Mouse (Mus musculus) midbrain, embryonic 12.5 days (tissue): Measurements from ENCODE around the gene Camta1. TPM values are rescaled to one million over a fixed set of nuclear protein-coding genes. Genes with fewer than 3 reads are reported as not detected.
A peak's percentile ranks its signal among the peaks of the same experiment; 100 is the strongest.

Source experiments
- ATAC-seq: fragments of 200-750 bp; cut with Nextera tagmentation; 2 replicates; pipeline ENCODE4 v1.8.0; 2017; ENCODE audit warnings: low read depth, moderate TSS enrichment, moderate library complexity; ENCODE audit not compliant: low FRiP score
- H3K27ac ChIP-seq: fragments of 300-500 bp; sonication (generic); replicated peaks from 2 replicates; pipeline ENCODE4 v1.5.1; 2016; ENCODE audit warnings: mild to moderate bottlenecking
- H3K27me3 ChIP-seq: fragments of 300-500 bp; sonication (generic); 2 replicates; pipeline ENCODE4 v1.6.1; 2016; ENCODE audit warnings: mild to moderate bottlenecking
- H3K36me3 ChIP-seq: fragments of 300-500 bp; sonication (generic); 2 replicates; pipeline ENCODE4 v1.6.1; 2016
- H3K4me1 ChIP-seq: fragments of 300-500 bp; sonication (generic); 2 replicates; pipeline ENCODE4 v1.6.1; 2016
- H3K4me2 ChIP-seq: fragments of 300-500 bp; sonication (generic); replicated peaks from 2 replicates; pipeline ENCODE4 v1.6.1; 2016; ENCODE audit warnings: mild to moderate bottlenecking, moderate library complexity
- H3K4me3 ChIP-seq: fragments of 300-500 bp; sonication (generic); 2 replicates; pipeline ENCODE4 v1.5.1; 2016; ENCODE audit warnings: mild to moderate bottlenecking
- H3K9ac ChIP-seq: fragments of 300-500 bp; sonication (generic); replicated peaks from 2 replicates; pipeline ENCODE4 v1.6.1; 2016; ENCODE audit warnings: mild to moderate bottlenecking, moderate library complexity
- H3K9me3 ChIP-seq: fragments of 300-500 bp; sonication (generic); 2 replicates; pipeline ENCODE4 v1.6.1; 2016; ENCODE audit warnings: mild to moderate bottlenecking
- WGBS: fragments of 180-500 bp; shearing (Covaris S2); methylation state at CpG from one replicate; pipeline ENCODE4 v1.1.7; 2016; 5-methylcytosine and 5-hydroxymethylcytosine counted together
- polyA plus RNA-seq: library from polyadenylated mRNA; unstranded; fragments of >200 nt; fragmentation: Nextera tagmentation; extraction: Ambion mirVana; gene quantifications from 2 replicates; pipeline ENCODE4 v1.2.1, GENCODE M21; 2016

The Camta1 gene
- polyA plus RNA-seq, 1 experiment from 2014 or later = 135 TPM

DNA sequence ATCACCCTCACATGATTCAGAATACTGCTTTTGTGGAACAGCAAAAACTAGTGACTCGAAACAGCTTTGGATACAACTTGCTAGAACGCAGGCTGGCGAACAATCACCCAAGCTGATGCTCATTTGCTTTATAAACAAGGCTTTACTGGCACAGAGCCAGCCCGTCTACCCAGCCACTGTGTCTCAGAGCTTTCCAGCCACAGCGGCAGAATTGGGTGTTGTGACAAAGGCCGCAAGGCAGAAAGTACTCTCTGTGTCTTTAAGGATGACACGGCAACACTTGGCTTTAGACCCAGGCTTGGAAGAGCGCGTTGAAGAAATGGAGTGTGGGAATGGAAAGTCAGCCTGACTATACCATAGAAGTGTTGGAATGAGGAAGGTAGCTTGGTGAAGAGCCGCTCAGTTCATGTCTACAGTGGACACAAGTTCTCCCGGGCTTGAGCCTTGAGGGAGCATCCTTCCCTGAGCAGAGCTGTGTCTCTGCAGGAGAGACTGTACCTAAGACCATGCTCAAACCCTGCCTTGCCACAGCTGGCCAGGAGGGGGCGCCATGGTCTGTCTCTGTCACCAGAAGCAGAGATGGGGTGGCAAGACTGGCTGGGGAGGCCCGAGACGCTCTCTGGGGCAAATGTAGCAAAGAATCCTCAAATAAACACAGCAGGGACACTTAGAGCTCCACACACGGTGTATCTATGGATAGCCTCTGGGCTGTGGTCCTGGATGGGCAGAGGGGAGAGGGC is 645.0 kb downstream of the Camta1 start:
- no peak overlapping the region for H3K4me2 ChIP-seq
- no peaks in the 10 kb centered on the region for H3K9me3 ChIP-seq
- H3K27me3 ChIP-seq = no peaks in the 10 kb centered on the region
- no peak overlapping the region for H3K4me3 ChIP-seq
- WGBS = 78% methylated on average over 15 of the region's 15 CpGs
- no peaks in the 10 kb centered on the region for H3K36me3 ChIP-seq
- no peak for ATAC-seq
- H3K4me1 ChIP-seq = peaks cover 12% of the 10 kb centered on the region
- H3K27ac ChIP-seq = 0 out of 2 replicates have a peak overlapping the region, but pooled peaks have one; percentile 36
- no peak overlapping the region for H3K9ac ChIP-seq

DNA sequence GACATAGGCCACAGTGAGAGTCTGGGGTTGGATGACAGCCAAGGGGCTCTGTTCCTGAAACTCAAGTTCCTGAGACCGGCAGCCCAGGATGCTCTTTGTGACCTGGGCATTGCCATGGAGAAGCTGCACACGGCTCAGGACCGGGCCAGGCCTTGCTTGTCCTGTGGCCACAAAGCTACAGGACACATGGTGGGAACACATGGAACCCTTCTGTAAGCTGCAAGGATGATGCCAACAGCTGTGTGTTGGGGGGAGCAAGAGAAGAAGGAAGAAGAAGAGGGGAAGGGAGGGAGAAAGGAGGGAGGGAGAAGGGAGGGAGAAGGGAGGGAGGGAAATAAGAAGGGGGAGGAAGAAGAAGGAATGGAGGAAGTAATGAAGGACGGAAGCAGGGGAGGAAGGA is 645.8 kb downstream of the Camta1 start:
- H3K4me3 ChIP-seq = no peak overlapping the region
- H3K9me3 ChIP-seq = no peaks in the 10 kb centered on the region
- WGBS = 60% methylated on average over 4 of the region's 4 CpGs
- no peak overlapping the region for H3K27ac ChIP-seq
- no peak overlapping the region for H3K9ac ChIP-seq
- H3K4me1 ChIP-seq = peaks cover 12% of the 10 kb centered on the region
- H3K4me2 ChIP-seq = no peak overlapping the region
- no peak for ATAC-seq
- H3K27me3 ChIP-seq = no peaks in the 10 kb centered on the region
- H3K36me3 ChIP-seq = no peaks in the 10 kb centered on the region

DNA sequence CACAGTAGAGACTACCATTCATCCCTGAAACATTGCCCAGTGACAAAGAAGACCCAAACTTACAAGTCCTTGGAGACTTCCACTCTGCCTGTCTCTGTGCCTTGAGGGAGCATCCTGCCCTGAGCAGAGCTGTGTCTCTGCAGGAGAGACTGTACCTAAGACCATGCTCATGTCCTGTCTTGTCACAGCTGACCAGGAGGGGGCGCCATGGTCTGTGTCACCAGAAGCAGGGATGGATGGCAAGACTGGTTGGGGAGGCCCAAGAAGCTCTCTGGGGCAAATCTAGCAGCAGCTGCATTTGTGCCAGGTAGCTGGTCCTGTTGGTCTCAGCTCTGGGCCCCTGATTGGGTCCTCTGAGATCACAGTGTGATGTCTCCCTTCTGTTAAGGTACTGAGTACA is 646.5 kb downstream of the Camta1 start:
- H3K4me1 ChIP-seq = peaks cover 12% of the 10 kb centered on the region
- H3K4me3 ChIP-seq = no peak overlapping the region
- 50% methylated on average over 1 of the region's 1 CpGs for WGBS
- no peaks in the 10 kb centered on the region for H3K9me3 ChIP-seq
- H3K36me3 ChIP-seq = no peaks in the 10 kb centered on the region
- H3K27me3 ChIP-seq = no peaks in the 10 kb centered on the region
- H3K4me2 ChIP-seq = no peak overlapping the region
- H3K27ac ChIP-seq = no peak overlapping the region
- no peak for ATAC-seq
- H3K9ac ChIP-seq = no peak overlapping the region

DNA sequence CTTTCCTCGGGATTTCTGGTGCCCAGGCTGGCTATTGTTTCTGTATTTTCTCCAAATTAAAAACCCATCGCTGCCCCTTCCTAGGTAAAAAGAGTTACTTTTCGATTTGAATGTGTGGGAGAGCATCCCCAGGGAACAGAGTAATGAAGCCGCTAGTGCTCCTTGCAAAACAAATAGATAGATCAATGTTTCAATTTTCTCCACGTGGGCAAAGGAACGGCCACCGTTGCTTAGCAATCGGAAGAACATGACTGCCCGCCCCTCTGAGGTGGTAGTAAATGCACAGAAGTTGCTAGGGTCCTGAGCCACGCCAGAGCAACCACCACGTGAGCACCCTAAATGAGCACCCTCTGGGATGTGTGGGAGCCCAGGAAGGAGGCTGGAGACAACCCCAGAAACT is 648.2 kb downstream of the Camta1 start:
- no peak for ATAC-seq
- H3K27ac ChIP-seq = no peak overlapping the region
- WGBS = 70% methylated on average over 11 of the region's 11 CpGs

DNA sequence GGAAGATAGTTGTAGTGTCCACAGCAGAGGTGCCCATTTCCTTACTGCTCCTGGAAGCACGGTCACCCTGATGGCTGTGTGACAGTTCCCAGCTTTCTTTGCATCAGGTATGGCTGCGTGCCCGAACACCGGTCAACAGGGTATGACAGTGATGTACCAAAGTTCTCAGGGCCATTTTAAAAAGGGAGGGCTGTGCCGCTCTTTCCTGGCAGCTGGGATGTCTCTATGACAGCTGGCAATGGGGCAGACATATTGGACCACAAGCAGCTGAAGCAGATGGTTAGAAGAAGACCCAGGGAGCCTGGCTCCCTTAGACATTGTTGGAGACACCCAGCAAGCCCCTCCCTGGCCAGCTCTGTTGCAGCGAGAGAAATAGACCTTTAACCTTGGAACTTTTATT is 649.7 kb downstream of the Camta1 start:
- no peak overlapping the region for H3K9ac ChIP-seq
- H3K27ac ChIP-seq = no peak overlapping the region
- no peaks in the 10 kb centered on the region for H3K9me3 ChIP-seq
- H3K27me3 ChIP-seq = no peaks in the 10 kb centered on the region
- WGBS = 95% methylated on average over 6 of the region's 6 CpGs
- H3K4me1 ChIP-seq = peaks cover 12% of the 10 kb centered on the region
- no peaks in the 10 kb centered on the region for H3K36me3 ChIP-seq
- no peak for ATAC-seq
- no peak overlapping the region for H3K4me2 ChIP-seq
- no peak overlapping the region for H3K4me3 ChIP-seq

More for the DNA sequence above, 648.2 kb downstream of the Camta1 start:
- no peak overlapping the region for H3K4me2 ChIP-seq
- peaks cover 12% of the 10 kb centered on the region for H3K4me1 ChIP-seq
- no peaks in the 10 kb centered on the region for H3K36me3 ChIP-seq
- no peaks in the 10 kb centered on the region for H3K27me3 ChIP-seq
- H3K9me3 ChIP-seq = no peaks in the 10 kb centered on the region
- H3K4me3 ChIP-seq = no peak overlapping the region
- no peak overlapping the region for H3K9ac ChIP-seq

DNA sequence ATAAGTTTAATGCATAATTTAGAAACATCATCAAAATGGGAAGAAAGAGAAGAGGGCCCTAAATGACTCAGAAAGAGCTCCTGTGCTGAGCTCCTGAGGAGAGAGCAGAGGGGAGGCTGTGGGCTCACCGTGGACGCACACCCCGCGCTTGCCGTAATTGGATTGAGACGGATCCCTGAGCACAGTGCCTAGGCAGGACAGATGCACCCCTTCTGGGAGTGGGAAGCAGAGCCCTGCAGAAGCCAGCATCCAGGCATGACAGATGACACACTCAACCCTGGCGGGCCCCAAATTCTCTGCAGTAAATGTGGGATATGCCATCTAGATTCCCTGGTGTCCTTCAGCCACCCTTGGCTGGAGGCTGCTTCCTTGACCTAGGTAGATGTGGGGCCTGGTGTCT is 654.1 kb downstream of the Camta1 start:
- no peak for ATAC-seq
- 82% methylated on average over 7 of the region's 7 CpGs for WGBS
- no peaks in the 10 kb centered on the region for H3K9me3 ChIP-seq
- H3K4me2 ChIP-seq = no peak overlapping the region
- no peaks in the 10 kb centered on the region for H3K27me3 ChIP-seq
- peaks cover 10% of the 10 kb centered on the region; the same call in 1 of the 2 replicates for H3K4me1 ChIP-seq
- H3K36me3 ChIP-seq = no peaks in the 10 kb centered on the region
- no peak overlapping the region for H3K9ac ChIP-seq
- H3K27ac ChIP-seq = no peak overlapping the region
- no peak overlapping the region for H3K4me3 ChIP-seq

DNA sequence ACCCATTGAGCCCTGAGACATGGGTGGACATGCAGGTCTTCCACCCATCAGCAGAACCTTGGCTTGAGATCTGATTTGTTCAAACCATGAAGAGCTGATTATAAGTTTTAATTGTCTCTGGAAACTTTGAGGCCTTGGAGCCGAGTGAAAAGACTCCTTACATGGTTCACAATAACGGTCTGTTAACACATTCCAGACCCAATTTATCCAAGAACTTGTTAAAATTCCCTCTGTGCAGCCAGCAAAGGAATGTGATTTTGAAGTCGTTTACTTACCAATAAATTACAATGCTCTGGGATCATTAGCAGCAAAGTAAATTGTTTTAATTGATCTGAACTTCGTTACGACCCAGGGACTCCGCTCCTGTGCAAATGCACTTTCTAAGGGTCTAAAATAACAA is 658.8 kb downstream of the Camta1 start:
- no peaks in the 10 kb centered on the region for H3K9me3 ChIP-seq
- peaks cover 12% of the 10 kb centered on the region; the same call in 1 of the 2 replicates for H3K4me1 ChIP-seq
- no peaks in the 10 kb centered on the region for H3K27me3 ChIP-seq
- no peaks in the 10 kb centered on the region for H3K36me3 ChIP-seq
- no peak for ATAC-seq
- H3K4me3 ChIP-seq = no peak overlapping the region
- no peak overlapping the region for H3K9ac ChIP-seq
- no peak overlapping the region for H3K27ac ChIP-seq
- WGBS = 70% methylated on average over 6 of the region's 6 CpGs
- H3K4me2 ChIP-seq = no peak overlapping the region

DNA sequence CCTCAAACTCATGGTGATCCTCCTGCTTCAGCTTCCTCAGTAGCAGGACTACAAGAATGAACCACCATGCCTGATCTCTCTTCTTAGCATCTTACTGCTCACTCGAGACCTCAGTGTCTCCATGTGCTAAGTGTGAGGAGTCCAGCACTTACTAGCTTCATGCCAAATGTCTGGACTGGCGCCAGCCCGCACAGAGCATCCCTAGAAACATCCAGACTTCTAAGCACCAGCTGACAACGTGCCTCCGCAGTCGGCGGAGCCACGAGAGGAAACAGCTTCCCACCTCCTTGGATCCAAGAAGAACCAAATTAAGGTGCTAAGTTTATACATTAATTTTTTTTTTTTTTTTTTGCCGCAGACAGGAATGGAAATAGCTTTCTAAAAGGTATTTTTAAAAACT is 661.4 kb downstream of the Camta1 start:
- Histone ChIP-seq H3K27ac (no peak overlapping the region), H3K27me3 (peaks cover 3% of the 10 kb centered on the region; the same call in 1 of the 2 replicates), H3K4me2 (no peak overlapping the region), H3K9ac (no peak overlapping the region), H3K9me3 (no peaks in the 10 kb centered on the region), H3K4me3 (no peak overlapping the region), H3K4me1 (peaks cover 18% of the 10 kb centered on the region; the same call in 1 of the 2 replicates), H3K36me3 (no peaks in the 10 kb centered on the region)
- 90% methylated on average over 9 of the region's 9 CpGs for WGBS
- ATAC-seq = no peak

DNA sequence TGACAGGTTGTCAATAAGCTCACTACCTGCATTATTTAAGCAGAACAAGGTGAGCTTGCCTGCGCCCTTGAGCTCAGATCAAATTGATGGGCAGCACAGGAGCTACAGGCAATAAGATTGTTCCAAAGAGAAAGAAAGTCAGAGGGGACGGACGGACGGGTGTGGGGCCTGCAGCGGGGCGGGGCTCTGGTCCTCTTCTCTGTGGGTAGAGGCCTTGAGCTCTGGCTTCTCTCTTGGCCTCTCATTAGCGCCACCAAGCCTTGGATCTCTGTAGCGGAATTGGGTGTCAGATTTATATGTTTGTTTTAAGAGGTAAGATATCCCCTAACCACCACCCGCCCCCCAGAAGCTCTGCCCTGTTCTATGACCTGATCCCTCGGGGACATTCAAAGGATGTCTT is 666.5 kb downstream of the Camta1 start:
- Histone ChIP-seq H3K4me2 (peak overlapping the region; percentile 23), H3K4me1 (peaks cover 22% of the 10 kb centered on the region), H3K4me3 (no peak overlapping the region), H3K9ac (no peak overlapping the region), H3K27me3 (peaks cover 3% of the 10 kb centered on the region; the same call in 1 of the 2 replicates), H3K27ac (peak overlapping the region; percentile 61), H3K9me3 (no peaks in the 10 kb centered on the region), H3K36me3 (no peaks in the 10 kb centered on the region)
- ATAC-seq = no peak
- WGBS = 43% methylated on average over 10 of the region's 10 CpGs

DNA sequence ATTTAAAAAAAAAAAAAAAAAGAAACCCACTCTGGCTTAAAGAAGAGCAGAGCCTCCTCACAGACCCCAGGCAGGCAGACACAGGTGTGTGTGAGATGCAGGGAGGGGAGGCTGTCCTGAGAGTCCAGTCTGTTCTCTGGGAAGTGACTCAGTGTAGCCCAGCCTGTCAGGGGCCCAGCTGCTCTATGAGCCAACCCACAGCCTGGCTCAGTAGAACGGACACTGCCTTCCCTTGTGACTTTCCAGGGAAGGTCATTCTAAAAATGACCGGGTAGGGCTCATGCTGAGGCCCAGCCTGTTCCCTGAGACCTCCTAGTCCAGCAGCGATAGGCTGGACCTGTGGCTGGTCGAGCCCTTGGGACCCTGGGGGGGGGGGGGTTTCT is 667.0 kb downstream of the Camta1 start:
- Histone ChIP-seq H3K4me1 (peaks cover 22% of the 10 kb centered on the region), H3K4me2 (peak overlapping the region; percentile 23), H3K27ac (peak overlapping the region; percentile 61), H3K36me3 (no peaks in the 10 kb centered on the region), H3K4me3 (no peak overlapping the region), H3K9ac (no peak overlapping the region), H3K27me3 (peaks cover 3% of the 10 kb centered on the region; the same call in 1 of the 2 replicates), H3K9me3 (no peaks in the 10 kb centered on the region)
- peak; percentile 49; the same call in 1 of the 2 replicates for ATAC-seq
- WGBS = 36% methylated on average over 4 of the region's 4 CpGs

DNA sequence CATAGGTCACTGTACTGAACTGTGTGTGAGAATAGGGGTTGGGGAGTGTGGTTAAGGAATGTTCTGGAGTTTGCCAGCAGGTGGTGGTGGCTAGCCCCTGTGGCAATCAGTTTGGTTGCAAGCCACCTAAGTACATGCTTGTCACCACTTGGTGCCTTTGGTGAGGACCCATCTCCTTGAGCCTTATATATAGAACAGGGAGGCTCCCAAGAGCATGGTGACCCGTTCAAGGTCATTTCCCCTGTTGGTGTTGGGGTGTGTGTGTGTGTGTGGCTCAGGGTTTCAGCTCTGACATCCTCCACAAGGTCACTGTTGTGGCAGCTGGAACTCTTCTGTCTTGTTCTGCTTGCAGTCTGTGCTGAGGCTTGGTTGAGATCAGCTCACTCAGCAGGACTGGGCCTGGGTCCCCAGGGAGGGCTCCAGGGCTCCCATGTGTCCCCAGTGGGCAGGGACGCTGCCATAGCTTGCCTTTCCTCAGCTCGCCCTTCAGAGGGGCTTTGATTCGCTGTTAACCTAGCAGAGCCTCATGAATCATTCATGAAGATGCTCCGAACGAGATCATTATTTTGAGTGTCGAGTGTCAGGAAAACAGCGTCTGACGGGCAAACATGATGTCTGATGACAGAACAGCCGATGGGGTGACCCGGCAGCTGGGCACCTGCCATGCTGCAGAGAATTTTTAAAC is 667.5 kb downstream of the Camta1 start:
- H3K9ac ChIP-seq = no peak overlapping the region
- H3K4me2 ChIP-seq = peak overlapping the region; percentile 23
- WGBS = 17% methylated on average over 11 of the region's 11 CpGs
- H3K27me3 ChIP-seq = peaks cover 3% of the 10 kb centered on the region; the same call in 1 of the 2 replicates
- no peak overlapping the region for H3K4me3 ChIP-seq
- peaks cover 22% of the 10 kb centered on the region for H3K4me1 ChIP-seq
- peak; percentile 78 for ATAC-seq
- no peaks in the 10 kb centered on the region for H3K9me3 ChIP-seq
- H3K36me3 ChIP-seq = no peaks in the 10 kb centered on the region
- peak overlapping the region; percentile 44 for H3K27ac ChIP-seq

DNA sequence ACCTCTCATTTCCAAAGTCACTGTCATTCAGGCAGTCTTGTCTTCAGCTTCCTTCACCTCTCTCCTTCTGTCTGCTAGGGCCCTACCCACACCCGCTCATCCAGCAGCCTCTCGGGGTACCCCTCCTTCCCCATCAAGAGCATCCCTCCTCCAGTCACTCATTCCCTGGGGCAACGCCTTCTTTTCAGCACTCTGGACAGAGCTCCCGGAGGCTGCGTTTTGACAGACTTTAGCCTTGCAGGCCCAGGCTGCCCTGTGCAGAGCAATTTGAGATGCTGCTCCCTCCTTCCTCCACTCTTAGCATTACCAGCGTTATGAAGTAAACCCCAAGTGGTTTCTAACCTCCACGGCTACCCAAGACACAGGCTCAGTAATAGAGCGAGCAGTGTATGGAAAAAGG is 675.2 kb downstream of the Camta1 start:
- no peak overlapping the region for H3K9ac ChIP-seq
- no peaks in the 10 kb centered on the region for H3K9me3 ChIP-seq
- no peak for ATAC-seq
- no peak overlapping the region for H3K4me2 ChIP-seq
- H3K4me3 ChIP-seq = no peak overlapping the region
- H3K27ac ChIP-seq = no peak overlapping the region
- 13% methylated on average over 8 of the region's 8 CpGs for WGBS
- H3K4me1 ChIP-seq = peaks cover 3% of the 10 kb centered on the region; the same call in 1 of the 2 replicates
- H3K27me3 ChIP-seq = peaks cover 37% of the 10 kb centered on the region
- no peaks in the 10 kb centered on the region for H3K36me3 ChIP-seq
